Mouse (Mus musculus) stomach, postnatal 0 days (tissue): Measurements from ENCODE around the gene Adck2.

Source experiments
- CTCF ChIP-seq: IDR thresholded peaks from 2 replicates; pipeline ENCODE4 v1.5.1; 2016; ENCODE audit warnings: antibody characterized with exemption, low read depth, mild to moderate bottlenecking, moderate library complexity
- EP300 ChIP-seq: optimal IDR thresholded peaks from 2 replicates; pipeline ENCODE3; 2016; ENCODE audit warnings: antibody characterized with exemption

DNA sequence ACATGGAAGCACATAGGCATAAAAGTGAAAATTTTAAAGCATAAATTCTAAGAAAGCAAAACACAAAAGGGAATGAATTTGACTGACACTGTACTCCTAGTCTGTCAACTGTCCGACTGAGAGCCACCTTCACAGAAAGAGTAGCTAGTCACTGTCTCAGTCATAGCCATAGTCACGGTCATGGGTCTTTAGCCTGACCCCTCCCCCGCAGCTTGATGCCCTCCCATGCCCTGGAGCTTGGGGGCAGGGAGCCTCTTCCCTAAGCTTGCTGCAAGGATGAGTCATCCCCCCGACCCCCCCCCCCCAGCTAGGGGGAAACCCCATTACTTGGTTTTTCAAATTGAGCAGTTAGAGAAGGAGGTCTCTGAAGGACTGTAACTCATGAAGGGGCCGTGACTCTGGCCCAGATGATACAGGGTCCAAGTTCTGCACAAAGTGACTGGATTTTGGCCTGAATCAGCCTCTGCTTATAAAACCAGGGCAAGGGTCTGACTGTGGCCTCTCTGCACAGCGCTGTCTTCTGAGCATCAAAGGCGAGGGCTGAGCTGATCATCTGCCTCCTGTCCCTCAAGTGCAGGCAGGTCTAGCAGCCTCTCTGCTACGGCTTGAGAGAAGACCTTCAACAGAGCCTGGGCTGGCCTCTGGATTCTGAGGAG is 21.6 kb upstream of the Adck2 start:
- TF ChIP-seq CTCF: no peak
- TF ChIP-seq EP300: no peak
